Mouse (Mus musculus) intestine, embryonic 15.5 days (tissue): ENCODE measurements around the gene Sco2. TPM values are rescaled to one million over a fixed set of nuclear protein-coding genes. Genes with fewer than 3 reads are reported as not detected.

ENCODE experiments used
- ATAC-seq: fragments of 200-750 bp; cut with Nextera tagmentation; 2 replicates; pipeline ENCODE4 v1.8.0; 2017; ENCODE audit warnings: moderate TSS enrichment, moderate library complexity
- H3K27ac ChIP-seq: fragments of 300-500 bp; sonication (generic); 2 replicates; pipeline ENCODE4 v1.5.1; 2015; ENCODE audit warnings: mild to moderate bottlenecking, inconsistent platforms
- H3K27me3 ChIP-seq: fragments of 300-500 bp; sonication (generic); replicated peaks from 2 replicates; pipeline ENCODE4 v1.6.1; 2015; ENCODE audit warnings: inconsistent platforms
- H3K36me3 ChIP-seq: fragments of 300-500 bp; sonication (generic); 2 replicates; pipeline ENCODE4 v1.6.1; 2015; ENCODE audit warnings: inconsistent platforms
- H3K4me1 ChIP-seq: fragments of 300-500 bp; sonication (generic); replicated peaks from 2 replicates; pipeline ENCODE4 v1.6.1; 2015; ENCODE audit warnings: inconsistent platforms
- H3K4me2 ChIP-seq: fragments of 300-500 bp; sonication (generic); replicated peaks from 2 replicates; pipeline ENCODE4 v1.6.1; 2015; ENCODE audit warnings: mild to moderate bottlenecking, inconsistent platforms
- H3K4me3 ChIP-seq: fragments of 300-500 bp; sonication (generic); replicated peaks from 2 replicates; pipeline ENCODE4 v1.5.1; 2015; ENCODE audit warnings: inconsistent platforms
- H3K9ac ChIP-seq: fragments of 300-500 bp; sonication (generic); 2 replicates; pipeline ENCODE4 v1.6.1; 2015; ENCODE audit warnings: inconsistent platforms
- H3K9me3 ChIP-seq: fragments of 300-500 bp; sonication (generic); 2 replicates; pipeline ENCODE4 v1.6.1; 2016; ENCODE audit warnings: inconsistent platforms
- WGBS: fragments of 180-500 bp; shearing (Covaris S2); methylation state at CpG from one replicate; pipeline ENCODE4 v1.1.7; 2015; 5-methylcytosine and 5-hydroxymethylcytosine counted together
- polyA plus RNA-seq: library from polyadenylated mRNA; unstranded; fragments of >200 nt; fragmentation: Nextera tagmentation; extraction: Ambion mirVana; gene quantifications from 2 replicates; pipeline ENCODE4 v1.2.1, GENCODE M21; 2015

Gene Sco2
- 10.4 and 12.8 TPM in 2 replicates for polyA plus RNA-seq

- Histone ChIP-seq H3K9me3 (no peaks in the 10 kb centered on the region), H3K4me1 (peaks cover 29% of the 10 kb centered on the region), H3K27ac (peak within 1 kb of the TSS; percentile 93), H3K27me3 (peaks cover 27% of the 10 kb centered on the region), H3K9ac (peak within 1 kb of the TSS; percentile 80), H3K36me3 (peaks cover 36% of the 10 kb centered on the region), H3K4me3 (peak within 1 kb of the TSS; percentile 75), H3K4me2 (peak within 1 kb of the TSS; percentile 86)
- ATAC-seq, result peak; percentile 91
- under 1% methylated on average over 42 of the region's 42 CpGs for WGBS
Observed at GRCm38 (mm10) chr15:89373762-89374248, at the start of gene Sco2. Gene Sco2 (minus strand): TSS chr15:89373846.

- no peaks in the 10 kb centered on the region for H3K4me1 ChIP-seq
- H3K27me3 ChIP-seq, result no peaks in the 10 kb centered on the region
- no peaks in the 10 kb centered on the region for H3K9me3 ChIP-seq
- 93% methylated on average over 9 of the region's 9 CpGs for WGBS
- H3K4me3 ChIP-seq, result no peak overlapping the region
- H3K4me2 ChIP-seq, result no peak overlapping the region
- no peak overlapping the region for H3K27ac ChIP-seq
- H3K9ac ChIP-seq, result no peak overlapping the region
- peaks cover 7% of the 10 kb centered on the region; the same call in 1 of the 2 replicates for H3K36me3 ChIP-seq
- no peak for ATAC-seq
Observed at GRCm38 (mm10) chr15:89421938-89422337, 48.3 kb upstream of the Sco2 start.

- no peaks in the 10 kb centered on the region for H3K4me1 ChIP-seq
- H3K27me3 ChIP-seq, result no peaks in the 10 kb centered on the region
- H3K36me3 ChIP-seq, result no peaks in the 10 kb centered on the region
- no peak overlapping the region for H3K27ac ChIP-seq
- no peak overlapping the region for H3K4me3 ChIP-seq
- WGBS, result 86% methylated on average over 8 of the region's 8 CpGs
- H3K9me3 ChIP-seq, result no peaks in the 10 kb centered on the region
- ATAC-seq, result no peak
- no peak overlapping the region for H3K4me2 ChIP-seq
- H3K9ac ChIP-seq, result no peak overlapping the region
Observed at GRCm38 (mm10) chr15:89415282-89415681, 41.6 kb upstream of the Sco2 start.

GRCm38 (mm10) chr15:89410118-89410517 is 36.5 kb upstream of the Sco2 start, which contains the start of gene Syce3:
Gene Syce3 (minus strand): TSS chr15:89410503.
- Histone ChIP-seq H3K4me1 (no peaks in the 10 kb centered on the region), H3K4me2 (no peak within 1 kb of the TSS), H3K27ac (no peak within 1 kb of the TSS), H3K36me3 (no peaks in the 10 kb centered on the region), H3K9me3 (no peaks in the 10 kb centered on the region), H3K4me3 (no peak within 1 kb of the TSS), H3K9ac (no peak within 1 kb of the TSS), H3K27me3 (no peaks in the 10 kb centered on the region)
- no peak; the same call in 1 of the 2 replicates for ATAC-seq
- WGBS, result 81% methylated on average over 24 of the region's 24 CpGs

GRCm38 (mm10) chr15:89406691-89407090 is 33.0 kb upstream of the Sco2 start:
- H3K4me1 ChIP-seq, result no peaks in the 10 kb centered on the region
- ATAC-seq, result no peak
- H3K4me3 ChIP-seq, result no peak overlapping the region
- H3K9me3 ChIP-seq, result no peaks in the 10 kb centered on the region
- no peak overlapping the region for H3K4me2 ChIP-seq
- H3K36me3 ChIP-seq, result no peaks in the 10 kb centered on the region
- H3K9ac ChIP-seq, result no peak overlapping the region
- H3K27ac ChIP-seq, result no peak overlapping the region
- H3K27me3 ChIP-seq, result no peaks in the 10 kb centered on the region

- no peak overlapping the region for H3K27ac ChIP-seq
- H3K4me3 ChIP-seq, result no peak overlapping the region
- H3K9me3 ChIP-seq, result no peaks in the 10 kb centered on the region
- H3K36me3 ChIP-seq, result no peaks in the 10 kb centered on the region
- H3K4me2 ChIP-seq, result no peak overlapping the region
- 81% methylated on average over 10 of the region's 10 CpGs for WGBS
- no peaks in the 10 kb centered on the region for H3K27me3 ChIP-seq
- no peak for ATAC-seq
- no peaks in the 10 kb centered on the region for H3K4me1 ChIP-seq
- no peak overlapping the region for H3K9ac ChIP-seq
Observed at GRCm38 (mm10) chr15:89404831-89405623, 31.4 kb upstream of the Sco2 start.

- Histone ChIP-seq H3K4me3 (no peak overlapping the region), H3K9ac (no peak overlapping the region), H3K4me1 (no peaks in the 10 kb centered on the region), H3K27ac (no peak overlapping the region), H3K27me3 (no peaks in the 10 kb centered on the region), H3K9me3 (no peaks in the 10 kb centered on the region), H3K36me3 (no peaks in the 10 kb centered on the region), H3K4me2 (no peak overlapping the region)
- no peak for ATAC-seq
- 74% methylated on average over 1 of the region's 1 CpGs for WGBS
Observed at GRCm38 (mm10) chr15:89402471-89402870, 28.8 kb upstream of the Sco2 start.

GRCm38 (mm10) chr15:89399716-89400115 is 26.1 kb upstream of the Sco2 start:
- Histone ChIP-seq H3K9me3 (no peaks in the 10 kb centered on the region), H3K9ac (no peak overlapping the region), H3K36me3 (no peaks in the 10 kb centered on the region), H3K27ac (no peak overlapping the region), H3K27me3 (no peaks in the 10 kb centered on the region), H3K4me2 (no peak overlapping the region), H3K4me3 (no peak overlapping the region), H3K4me1 (no peaks in the 10 kb centered on the region)
- ATAC-seq, result 0 out of 2 replicates have a peak, but pooled peaks have one; percentile 35
- WGBS, result 57% methylated on average over 1 of the region's 1 CpGs

- Histone ChIP-seq H3K4me2 (no peak overlapping the region), H3K9me3 (no peaks in the 10 kb centered on the region), H3K4me3 (no peak overlapping the region), H3K27ac (no peak overlapping the region), H3K27me3 (no peaks in the 10 kb centered on the region), H3K9ac (no peak overlapping the region), H3K36me3 (no peaks in the 10 kb centered on the region), H3K4me1 (no peaks in the 10 kb centered on the region)
- 77% methylated on average over 2 of the region's 2 CpGs for WGBS
- no peak for ATAC-seq
Observed at GRCm38 (mm10) chr15:89398146-89398545, 24.5 kb upstream of the Sco2 start.

GRCm38 (mm10) chr15:89396883-89397282 is 23.2 kb upstream of the Sco2 start:
- Histone ChIP-seq H3K4me1 (no peaks in the 10 kb centered on the region), H3K9ac (no peak overlapping the region), H3K4me3 (no peak overlapping the region), H3K4me2 (no peak overlapping the region), H3K9me3 (no peaks in the 10 kb centered on the region), H3K27me3 (no peaks in the 10 kb centered on the region), H3K36me3 (no peaks in the 10 kb centered on the region), H3K27ac (no peak overlapping the region)
- WGBS, result 71% methylated on average over 4 of the region's 4 CpGs
- peak; percentile 90 for ATAC-seq

GRCm38 (mm10) chr15:89390081-89390480 is 16.4 kb upstream of the Sco2 start:
- Histone ChIP-seq H3K36me3 (no peaks in the 10 kb centered on the region), H3K9me3 (no peaks in the 10 kb centered on the region), H3K4me1 (no peaks in the 10 kb centered on the region), H3K4me2 (no peak overlapping the region), H3K27ac (no peak overlapping the region), H3K27me3 (0 out of 2 replicates have a peak, but pooled peaks cover 2% of the 10 kb centered on the region), H3K4me3 (no peak overlapping the region), H3K9ac (no peak overlapping the region)
- ATAC-seq, result no peak
- WGBS, result 93% methylated on average over 10 of the region's 10 CpGs

GRCm38 (mm10) chr15:89387127-89387526 is 13.5 kb upstream of the Sco2 start:
- H3K9ac ChIP-seq, result no peak overlapping the region
- 42% methylated on average over 12 of the region's 12 CpGs for WGBS

GRCm38 (mm10) chr15:89384617-89385016 is 11.0 kb upstream of the Sco2 start, which contains the start of gene Klhdc7b:
Gene Klhdc7b (plus strand): TSS chr15:89384917.
- no peak within 1 kb of the TSS for H3K27ac ChIP-seq
- WGBS, result 92% methylated on average over 7 of the region's 7 CpGs
- no peak within 1 kb of the TSS for H3K9ac ChIP-seq
- no peak within 1 kb of the TSS for H3K4me3 ChIP-seq
- H3K4me2 ChIP-seq, result no peak within 1 kb of the TSS
- no peak for ATAC-seq
- peaks cover 7% of the 10 kb centered on the region for H3K27me3 ChIP-seq
- no peaks in the 10 kb centered on the region for H3K9me3 ChIP-seq
- 0 out of 2 replicates have a peak, but pooled peaks cover under 1% of the 10 kb centered on the region for H3K4me1 ChIP-seq
- no peaks in the 10 kb centered on the region for H3K36me3 ChIP-seq

More at GRCm38 (mm10) chr15:89387127-89387526, 13.5 kb upstream of the Sco2 start:
- H3K27me3 ChIP-seq, result 0 out of 2 replicates have a peak, but pooled peaks cover 6% of the 10 kb centered on the region
- H3K4me2 ChIP-seq, result no peak overlapping the region
- H3K4me3 ChIP-seq, result no peak overlapping the region
- H3K9me3 ChIP-seq, result no peaks in the 10 kb centered on the region
- H3K4me1 ChIP-seq, result no peaks in the 10 kb centered on the region
- H3K36me3 ChIP-seq, result no peaks in the 10 kb centered on the region
- ATAC-seq, result no peak
- H3K27ac ChIP-seq, result no peak overlapping the region
